Mouse (Mus musculus) midbrain, embryonic 14.5 days (tissue): Measurements from ENCODE around the gene P4ha2. TPM values are rescaled to one million over a fixed set of nuclear protein-coding genes. Genes with fewer than 3 reads are reported as not detected.

ENCODE experiments used
- ATAC-seq: fragments of 200-750 bp; cut with Nextera tagmentation; 2 replicates; pipeline ENCODE4 v1.8.0; 2017; ENCODE audit warnings: moderate number of reproducible peaks, moderate library complexity; ENCODE audit not compliant: low FRiP score, low TSS enrichment
- DNase-seq: peaks from one replicate; pipeline ENCODE4 v3.0.0-alpha.2; 2015
- H3K27ac ChIP-seq: fragments of 300-500 bp; sonication (generic); replicated peaks from 2 replicates; pipeline ENCODE4 v1.5.1; 2014; ENCODE audit warnings: mild to moderate bottlenecking, low read depth, low read length, moderate library complexity
- H3K27me3 ChIP-seq: fragments of 300-500 bp; sonication (generic); 2 replicates; pipeline ENCODE4 v1.6.1; 2014; ENCODE audit warnings: low read length, control low read depth, mixed read lengths; ENCODE audit not compliant: control insufficient read depth, insufficient read depth
- H3K36me3 ChIP-seq: fragments of 300-500 bp; sonication (generic); 2 replicates; pipeline ENCODE4 v1.6.1; 2014; ENCODE audit warnings: low read length, control low read depth; ENCODE audit not compliant: control insufficient read depth, insufficient read depth
- H3K4me1 ChIP-seq: fragments of 300-500 bp; sonication (generic); 2 replicates; pipeline ENCODE4 v1.6.1; 2014; ENCODE audit warnings: mild to moderate bottlenecking, antibody characterized with exemption, low read length, control low read depth; ENCODE audit not compliant: control insufficient read depth, insufficient read depth
- H3K4me2 ChIP-seq: fragments of 300-500 bp; sonication (generic); 2 replicates; pipeline ENCODE4 v1.6.1; 2014; ENCODE audit warnings: mild to moderate bottlenecking, low read length, moderate library complexity
- H3K4me3 ChIP-seq: fragments of 300-500 bp; sonication (generic); replicated peaks from 2 replicates; pipeline ENCODE4 v1.5.1; 2014; ENCODE audit warnings: low read depth, low read length
- H3K9ac ChIP-seq: fragments of 300-500 bp; sonication (generic); replicated peaks from 2 replicates; pipeline ENCODE4 v1.6.1; 2014; ENCODE audit warnings: mild to moderate bottlenecking, low read length, moderate library complexity
- H3K9me3 ChIP-seq: fragments of 300-500 bp; sonication (generic); 2 replicates; pipeline ENCODE4 v1.6.1; 2016; ENCODE audit warnings: low read length, control low read depth, mixed read lengths; ENCODE audit not compliant: control insufficient read depth
- WGBS: fragments of 180-500 bp; shearing (Covaris S2); extraction: QIAGEN DNeasy Blood & Tissue Kit; methylation state at CpG from one replicate; pipeline ENCODE4 v1.1.7; 2014; 5-methylcytosine and 5-hydroxymethylcytosine counted together
- polyA plus RNA-seq: library from polyadenylated mRNA; unstranded; fragments of >200 nt; fragmentation: Nextera tagmentation; extraction: Ambion mirVana; gene quantifications from 2 replicates; pipeline ENCODE4 v1.2.1, GENCODE M21; 2014

P4ha2 gene
- polyA plus RNA-seq, 1 experiment from 2014 or later, result 10.5 TPM

- H3K27ac ChIP-seq, result no peak overlapping the region
- H3K9ac ChIP-seq, result no peak overlapping the region
- H3K4me3 ChIP-seq, result no peak overlapping the region
- H3K36me3 ChIP-seq, result no peaks in the 10 kb centered on the region
- H3K4me2 ChIP-seq, result no peak overlapping the region
- H3K9me3 ChIP-seq, result no peaks in the 10 kb centered on the region
- DNase-seq (no peak), ATAC-seq (no peak)
- 73% methylated on average over 7 of the region's 7 CpGs for WGBS
- no peaks in the 10 kb centered on the region for H3K27me3 ChIP-seq
- H3K4me1 ChIP-seq, result no peaks in the 10 kb centered on the region
These were observed 51.2 kb downstream of the P4ha2 start for GRCm38 (mm10) chr11:54151141-54151540.

DNA sequence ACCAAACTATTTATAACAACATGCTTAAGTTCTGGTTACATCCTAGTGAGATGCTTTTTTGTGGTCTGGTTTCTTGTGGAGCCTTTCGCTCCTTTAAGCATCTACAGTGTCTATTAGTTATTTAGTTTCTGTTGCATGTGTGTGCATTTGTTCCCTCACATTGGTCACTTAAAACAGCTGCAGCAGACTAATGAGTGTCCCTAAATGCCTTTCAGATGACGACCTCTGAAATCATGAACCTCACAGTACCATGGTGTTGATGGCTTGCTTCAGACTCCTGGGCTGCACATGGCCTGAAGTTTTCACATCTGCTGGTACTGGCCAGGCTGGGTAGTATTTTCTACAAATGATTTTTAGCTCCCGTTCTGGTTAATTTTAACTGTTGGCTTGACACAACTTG is 53.1 kb downstream of the P4ha2 start:
- DNase-seq (no peak), ATAC-seq (no peak)
- Histone ChIP-seq H3K9ac (no peak overlapping the region), H3K4me2 (no peak overlapping the region), H3K4me1 (no peaks in the 10 kb centered on the region), H3K9me3 (no peaks in the 10 kb centered on the region), H3K27me3 (no peaks in the 10 kb centered on the region), H3K4me3 (no peak overlapping the region), H3K27ac (no peak overlapping the region), H3K36me3 (no peaks in the 10 kb centered on the region)
- WGBS, result 88% methylated on average over 3 of the region's 3 CpGs

DNA sequence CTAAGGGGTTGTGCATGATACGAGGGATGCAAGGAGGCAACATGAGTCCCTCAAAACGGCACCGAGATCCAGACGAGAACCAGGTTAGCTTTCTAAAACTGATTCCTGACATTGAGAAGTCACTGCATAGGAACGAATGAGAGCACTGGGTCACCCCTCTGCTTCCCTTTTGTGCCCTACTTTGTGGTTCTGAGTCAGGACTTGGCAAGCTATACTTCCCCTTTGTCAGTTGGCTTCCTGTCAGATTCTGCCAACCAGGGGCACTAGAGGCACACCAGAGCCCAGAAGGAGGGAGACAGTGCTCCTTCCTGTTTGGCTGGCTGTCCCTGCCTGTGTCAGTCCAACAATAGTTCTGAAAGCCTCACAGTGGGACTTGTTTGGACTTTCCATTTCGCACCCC is 56.0 kb downstream of the P4ha2 start:
- DNase-seq (no peak), ATAC-seq (no peak)
- no peaks in the 10 kb centered on the region for H3K4me1 ChIP-seq
- H3K4me3 ChIP-seq, result no peak overlapping the region
- H3K4me2 ChIP-seq, result no peak overlapping the region
- no peaks in the 10 kb centered on the region for H3K27me3 ChIP-seq
- no peak overlapping the region for H3K9ac ChIP-seq
- no peaks in the 10 kb centered on the region for H3K9me3 ChIP-seq
- 90% methylated on average over 6 of the region's 6 CpGs for WGBS
- H3K36me3 ChIP-seq, result no peaks in the 10 kb centered on the region
- H3K27ac ChIP-seq, result no peak overlapping the region

DNA sequence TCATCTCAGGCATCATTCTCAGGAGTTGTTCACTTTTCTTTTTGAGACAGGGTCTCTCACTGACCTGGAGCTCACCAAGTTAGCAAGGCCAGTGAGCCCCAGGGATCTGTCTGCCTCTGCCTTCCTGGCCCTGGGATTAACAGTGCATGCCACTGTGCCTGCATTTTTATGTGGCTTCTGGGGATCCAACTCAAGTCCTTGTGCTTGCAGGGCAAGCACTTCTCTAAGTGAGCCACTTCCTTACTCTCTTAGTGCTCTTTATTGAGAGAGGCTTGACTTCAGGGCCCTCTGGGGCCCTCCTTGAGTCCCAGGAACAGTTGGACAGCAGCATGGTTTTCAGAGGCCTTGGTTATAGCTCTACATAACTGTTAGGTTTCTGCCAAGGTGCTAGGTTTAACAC is 56.6 kb downstream of the P4ha2 start:
- no peaks in the 10 kb centered on the region for H3K4me1 ChIP-seq
- ATAC-seq, result no peak
- H3K9ac ChIP-seq, result no peak overlapping the region
- H3K27me3 ChIP-seq, result no peaks in the 10 kb centered on the region
- H3K9me3 ChIP-seq, result no peaks in the 10 kb centered on the region
- DNase-seq, result no peak
- no peak overlapping the region for H3K4me3 ChIP-seq
- no peak overlapping the region for H3K27ac ChIP-seq
- H3K4me2 ChIP-seq, result no peak overlapping the region
- H3K36me3 ChIP-seq, result no peaks in the 10 kb centered on the region

GRCm38 (mm10) chr11:54157586-54157985 is 57.7 kb downstream of the P4ha2 start:
- Histone ChIP-seq H3K9ac (no peak overlapping the region), H3K4me2 (no peak overlapping the region), H3K36me3 (no peaks in the 10 kb centered on the region), H3K27me3 (no peaks in the 10 kb centered on the region), H3K4me3 (no peak overlapping the region), H3K27ac (no peak overlapping the region), H3K9me3 (no peaks in the 10 kb centered on the region), H3K4me1 (no peaks in the 10 kb centered on the region)
- no peak for DNase-seq
- WGBS, result 88% methylated on average over 8 of the region's 8 CpGs
- ATAC-seq, result no peak

DNA sequence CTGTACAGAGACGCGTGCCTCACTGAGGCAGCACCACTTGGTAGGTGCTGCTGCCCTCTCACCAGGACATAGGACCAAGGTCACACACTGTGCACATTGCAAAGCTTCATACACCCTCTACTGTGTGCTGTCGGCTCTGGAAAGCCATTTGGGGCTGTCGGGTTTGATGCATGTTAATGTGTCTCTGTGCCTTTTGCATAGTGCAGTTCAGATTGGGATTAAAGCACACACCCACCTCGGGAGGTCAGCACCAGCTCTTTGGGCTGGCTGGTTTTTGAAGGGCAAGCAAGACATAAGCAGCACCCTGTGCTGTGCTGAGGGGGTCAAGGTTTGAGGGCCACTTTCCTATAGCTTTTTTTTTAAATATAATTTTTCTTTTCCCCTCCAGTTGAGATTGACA is 60.5 kb downstream of the P4ha2 start:
- WGBS, result 80% methylated on average over 5 of the region's 5 CpGs
- H3K27me3 ChIP-seq, result no peaks in the 10 kb centered on the region

DNA sequence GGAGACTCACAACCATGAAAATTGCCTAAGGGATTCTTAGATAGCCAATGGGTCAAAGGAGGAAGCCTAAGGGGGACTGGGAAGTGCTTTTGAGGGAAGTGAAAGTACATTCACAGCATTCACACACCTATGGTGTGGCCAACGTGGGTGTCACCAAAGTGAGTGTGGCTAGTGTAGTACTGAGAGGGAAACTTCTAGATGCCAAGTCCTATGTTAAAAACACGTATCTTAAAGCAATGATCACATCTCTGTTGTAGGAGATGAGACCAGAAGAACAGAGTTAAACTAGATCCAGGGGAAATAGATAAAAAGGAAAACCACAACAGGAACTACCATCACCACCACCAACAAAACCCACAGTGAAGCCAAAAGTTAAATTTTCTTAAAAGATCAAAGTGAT is 61.0 kb downstream of the P4ha2 start:
- Histone ChIP-seq H3K27ac (no peak overlapping the region), H3K9me3 (no peaks in the 10 kb centered on the region), H3K9ac (no peak overlapping the region), H3K4me2 (no peak overlapping the region), H3K27me3 (no peaks in the 10 kb centered on the region), H3K4me3 (no peak overlapping the region), H3K36me3 (no peaks in the 10 kb centered on the region), H3K4me1 (no peaks in the 10 kb centered on the region)
- ATAC-seq (no peak), DNase-seq (no peak)
- WGBS, result 71% methylated on average over 2 of the region's 2 CpGs

More for the DNA sequence above, 60.5 kb downstream of the P4ha2 start:
- Histone ChIP-seq H3K4me1 (no peaks in the 10 kb centered on the region), H3K9ac (no peak overlapping the region), H3K27ac (no peak overlapping the region), H3K36me3 (no peaks in the 10 kb centered on the region), H3K9me3 (no peaks in the 10 kb centered on the region), H3K4me3 (no peak overlapping the region), H3K4me2 (no peak overlapping the region)
- ATAC-seq (no peak), DNase-seq (no peak)

DNA sequence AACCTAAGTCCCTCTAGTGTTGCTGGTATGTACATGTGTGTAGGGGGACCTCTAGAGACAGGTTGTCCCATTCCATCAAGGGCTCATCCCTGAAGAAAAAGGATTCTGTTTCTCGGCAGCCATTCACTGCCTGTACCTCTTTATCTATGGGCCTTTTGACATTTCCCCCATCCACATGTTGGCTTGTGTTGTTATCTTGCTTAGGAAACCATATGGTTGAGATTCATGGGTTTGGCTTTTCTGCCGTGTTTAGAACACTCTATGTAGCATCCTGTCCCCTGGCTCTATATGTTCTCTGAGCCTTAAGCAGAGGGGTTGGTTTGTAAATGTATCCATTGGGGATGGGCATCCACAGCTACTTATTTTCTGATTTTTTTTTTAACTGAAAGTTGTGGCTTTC is 61.6 kb downstream of the P4ha2 start:
- Histone ChIP-seq H3K4me1 (no peaks in the 10 kb centered on the region), H3K4me3 (no peak overlapping the region), H3K27me3 (no peaks in the 10 kb centered on the region), H3K9me3 (no peaks in the 10 kb centered on the region), H3K36me3 (no peaks in the 10 kb centered on the region), H3K9ac (no peak overlapping the region), H3K27ac (no peak overlapping the region), H3K4me2 (no peak overlapping the region)
- DNase-seq (no peak), ATAC-seq (no peak)
- 86% methylated on average over 2 of the region's 2 CpGs for WGBS

GRCm38 (mm10) chr11:54162968-54163367 is 63.1 kb downstream of the P4ha2 start:
- H3K27ac ChIP-seq, result no peak overlapping the region
- H3K4me2 ChIP-seq, result no peak overlapping the region
- H3K4me1 ChIP-seq, result no peaks in the 10 kb centered on the region
- WGBS, result 88% methylated on average over 1 of the region's 1 CpGs
- no peaks in the 10 kb centered on the region for H3K36me3 ChIP-seq
- no peaks in the 10 kb centered on the region for H3K27me3 ChIP-seq
- no peaks in the 10 kb centered on the region for H3K9me3 ChIP-seq
- no peak for ATAC-seq
- no peak overlapping the region for H3K9ac ChIP-seq
- no peak for DNase-seq
- H3K4me3 ChIP-seq, result no peak overlapping the region
